Mouse (Mus musculus) skeletal muscle tissue, adult 2 months (tissue): ENCODE measurements around the gene Olfr1168.
"Not testable (repeated sequence)": the region's sequence is repeated elsewhere in the genome, so short reads cannot be mapped to it uniquely, and the experiment has no call there.

Experiments
- DNase-seq: peaks from one replicate; pipeline ENCODE4 v3.0.0-alpha.2; 2012; ENCODE audit warnings: low read depth, low spot score

Olfr1168 gene

GRCm38 (mm10) chr2:88181580-88181979 is at the start of gene Olfr1168:
Gene Olfr1168, plus strand, starts transcription at chr2:88181880.
- DNase-seq: no peak

GRCm38 (mm10) chr2:88155093-88155492 is 26.6 kb upstream of the Olfr1168 start, which contains the start of gene Olfr1167:
Gene Olfr1167, minus strand, starts transcription at chr2:88155193.
- DNase-seq: not testable (repeated sequence)

GRCm38 (mm10) chr2:88220784-88221183 is 39.1 kb downstream of the Olfr1168 start:
- DNase-seq: no peak

- no peak for DNase-seq
Measured at GRCm38 (mm10) chr2:88228234-88228633, 46.6 kb downstream of the Olfr1168 start, which contains the start of gene Olfr1170. Gene Olfr1170, minus strand, starts transcription at chr2:88228334.
